Comparison of ENCODE assay signal across 9 mouse cellular contexts in genomic region chr7:109175670-109176625, GRCm38 (mm10). TPM values are rescaled to one million over a fixed set of nuclear protein-coding genes. Genes with fewer than 3 reads are reported as not detected.
DNase-seq lines count a peak whose midpoint lies in the region; ATAC-seq lines count a peak whose summit lies in the region.
"Had no signal": no experiment of that assay in that cellular context is flagged by ENCODE, and none has a peak within 500 bp of the region (broad histone marks: within the 10 kb centered on the region; RNA-seq: fewer than 3 reads in every experiment).

No protein-coding gene starts in this region.

- H3K27ac ChIP-seq in heart, embryonic 16.5 days (ENCODE audit: low read length): no peak overlapping the region
- 0 out of 2 replicates have a peak overlapping the region, but pooled peaks have one; percentile 3 for H3K27ac ChIP-seq in brown adipose tissue, adult 24 weeks (replicated peaks; ENCODE audit: low read depth, low read length)
- H3K27ac ChIP-seq in midbrain, embryonic 12.5 days (replicated peaks): peak overlapping the region; percentile 73
- H3K27ac ChIP-seq: liver, embryonic 14.5 days had no signal

- no peak overlapping the region; the same call in 1 of the 2 replicates for H3K9ac ChIP-seq in heart, embryonic 16.5 days (ENCODE audit: low read length)
- H3K9ac ChIP-seq in midbrain, embryonic 12.5 days (replicated peaks): peak overlapping the region; percentile 93; the same call in 1 of the 2 replicates
- H3K9ac ChIP-seq: liver, embryonic 14.5 days had no signal

- no peak for ATAC-seq in heart, embryonic 16.5 days (replicated peaks; ENCODE audit: extremely low read depth, insufficient read depth, low FRiP score)
- peak; percentile 16; the same call in 1 of the 2 replicates for ATAC-seq in granulocyte monocyte progenitor cell, adult 5-6 weeks (replicated peaks; ENCODE audit: poor library complexity, severe bottlenecking)
- peak; percentile 47 for ATAC-seq in midbrain, embryonic 12.5 days (ENCODE audit: low FRiP score, low read depth)

- H3K4me3 ChIP-seq in heart, embryonic 16.5 days (ENCODE audit: low read length): peak overlapping the region; percentile 68; the same call in 1 of the 2 replicates
- H3K4me3 ChIP-seq in brown adipose tissue, adult 24 weeks (ENCODE audit: insufficient read depth, low read depth, low read length): peak overlapping the region; percentile 81
- peak overlapping the region; percentile 64 for H3K4me3 ChIP-seq in midbrain, embryonic 12.5 days

- peaks cover 3% of the 10 kb centered on the region for H3K4me1 ChIP-seq in heart, embryonic 16.5 days (ENCODE audit: control insufficient read depth, insufficient read depth, low read length)
- peaks cover 3% of the 10 kb centered on the region for H3K4me1 ChIP-seq in brown adipose tissue, adult 24 weeks (ENCODE audit: control insufficient read depth, insufficient read depth, insufficient read length, low read length)
- peaks cover 55% of the 10 kb centered on the region for H3K4me1 ChIP-seq in midbrain, embryonic 12.5 days

- no peaks in the 10 kb centered on the region for H3K36me3 ChIP-seq in heart, embryonic 16.5 days (ENCODE audit: control insufficient read depth, insufficient read depth)
- H3K36me3 ChIP-seq in midbrain, embryonic 12.5 days: no peaks in the 10 kb centered on the region

- H3K9me3 ChIP-seq in heart, embryonic 16.5 days (replicated peaks; ENCODE audit: control insufficient read depth, low read length): no peaks in the 10 kb centered on the region
- no peaks in the 10 kb centered on the region for H3K9me3 ChIP-seq in midbrain, embryonic 12.5 days

- WGBS in heart, embryonic 16.5 days: 29% methylated on average over 13 of the region's 13 CpGs
- WGBS in midbrain, embryonic 12.5 days: 7% methylated on average over 13 of the region's 13 CpGs

- H3K27me3 ChIP-seq in heart, embryonic 16.5 days (ENCODE audit: control insufficient read depth, insufficient read depth, low read length): peaks cover 45% of the 10 kb centered on the region
- H3K27me3 ChIP-seq in midbrain, embryonic 12.5 days: peaks cover 31% of the 10 kb centered on the region

- no peak for DNase-seq in heart, adult 11 months
- DNase-seq in thymus, postnatal 10 days (ENCODE audit: low spot score in 2 of 2): no peak
- no peak for DNase-seq in B cell, adult 2 months
- no peak for DNase-seq in urinary bladder, postnatal 10 days (ENCODE audit: low spot score)

- H3K4me2 ChIP-seq in heart, embryonic 16.5 days (ENCODE audit: low read depth, low read length): peak overlapping the region; percentile 72
- H3K4me2 ChIP-seq in midbrain, embryonic 12.5 days (replicated peaks): peak overlapping the region; percentile 80

RNA-seq across cellular contexts. Expression of gene Lmo1, which starts 0.9 kb away (rescaled TPM):
- polyA plus RNA-seq in heart, embryonic 16.5 days (2015; fragmentation: Nextera tagmentation; extraction: Ambion mirVana): 2.1 and 3.2 TPM in 2 replicates
- polyA plus RNA-seq in brown adipose tissue, adult 24 weeks (2012; ENCODE audit: insufficient read depth, insufficient read length, missing spikeins): 18.5 and 30.3 TPM in 2 replicates
- 23.7 and 33.5 TPM in 2 replicates for total RNA-seq in granulocyte monocyte progenitor cell, adult 5-6 weeks (2014; fragmentation: Nextera tagmentation)
- total RNA-seq in granulocyte monocyte progenitor cell, adult 5-6 weeks (2017): 7.1 and 9.4 TPM in 2 replicates
- polyA plus RNA-seq in midbrain, embryonic 12.5 days (2016; fragmentation: Nextera tagmentation; extraction: Ambion mirVana): 149 and 177 TPM in 2 replicates
